Mouse (Mus musculus) heart, postnatal 14 days (tissue): ENCODE results near the gene Chrna10. TPM values are rescaled to one million over a fixed set of nuclear protein-coding genes. Genes with fewer than 3 reads are reported as not detected.

Source experiments
- DNase-seq, 2 experiments: peaks; one replicate each; pipeline ENCODE4 v3.0.0; 2021 to 2022
- intact Hi-C: fragments of 180-260 bp; cut with DNase I; formaldehyde crosslinking; loops from one replicate; pipeline ENCODE4 v1.15.1; 2025
- total RNA-seq, 2 experiments: library from RNA; stranded (reverse); gene quantifications; 2 replicates each; pipeline ENCODE4 v1.2.3; 2021

The Chrna10 gene
- total RNA-seq, 2 experiments from 2014 or later = not detected

DNA sequence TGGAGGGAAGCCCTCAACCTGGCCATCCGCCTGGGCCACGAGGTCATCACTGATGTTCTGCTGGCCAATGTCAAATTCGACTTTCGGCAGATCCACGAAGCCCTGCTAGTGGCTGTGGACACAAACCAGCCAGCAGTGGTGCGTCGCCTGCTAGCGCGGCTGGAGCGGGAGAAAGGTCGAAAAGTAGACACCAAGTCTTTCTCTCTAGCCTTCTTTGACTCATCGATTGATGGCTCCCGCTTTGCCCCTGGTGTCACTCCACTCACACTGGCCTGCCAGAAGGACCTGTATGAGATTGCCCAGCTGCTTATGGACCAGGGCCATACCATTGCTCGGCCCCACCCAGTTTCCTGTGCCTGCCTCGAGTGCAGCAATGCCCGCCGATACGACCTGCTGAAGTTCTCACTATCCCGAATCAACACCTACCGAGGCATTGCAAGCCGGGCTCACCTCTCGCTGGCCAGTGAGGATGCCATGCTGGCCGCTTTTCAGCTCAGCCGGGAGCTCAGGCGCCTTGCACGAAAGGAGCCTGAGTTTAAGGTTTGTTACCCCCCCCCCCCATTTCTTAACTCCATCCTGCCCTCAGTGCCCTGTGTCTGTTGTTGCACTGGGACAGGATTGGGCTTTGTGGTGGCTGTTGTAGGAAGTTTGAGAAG lies 32.5 kb downstream of the Chrna10 start:
- DNase-seq = no peak
- intact Hi-C loops = no loop called here

DNA sequence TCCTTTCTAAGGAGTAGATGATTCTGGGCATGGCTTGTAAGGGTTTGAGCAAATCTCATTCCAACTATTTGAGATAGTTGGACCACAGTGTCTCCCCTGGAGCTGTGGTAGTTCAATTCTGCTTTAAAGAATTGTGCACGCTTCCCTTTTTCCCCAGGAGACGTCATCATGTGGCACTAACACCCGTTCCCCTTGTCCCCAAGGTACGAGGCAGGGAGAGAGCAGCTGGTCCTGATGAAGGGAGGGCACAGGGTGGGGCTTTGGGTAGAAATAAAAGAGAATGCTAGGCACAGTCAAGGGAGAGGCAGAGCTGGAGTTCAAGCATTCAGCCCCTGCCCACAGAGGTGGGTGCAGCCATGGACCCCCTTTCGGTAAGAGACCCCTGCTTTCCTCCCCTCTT lies 33.8 kb downstream of the Chrna10 start, which contains the start of gene Trpc2:
Gene Trpc2, plus strand, starts transcription at position 301 of the 400 bp plus-strand sequence.
- no peak for DNase-seq
- intact Hi-C loops = no loop called here

DNA sequence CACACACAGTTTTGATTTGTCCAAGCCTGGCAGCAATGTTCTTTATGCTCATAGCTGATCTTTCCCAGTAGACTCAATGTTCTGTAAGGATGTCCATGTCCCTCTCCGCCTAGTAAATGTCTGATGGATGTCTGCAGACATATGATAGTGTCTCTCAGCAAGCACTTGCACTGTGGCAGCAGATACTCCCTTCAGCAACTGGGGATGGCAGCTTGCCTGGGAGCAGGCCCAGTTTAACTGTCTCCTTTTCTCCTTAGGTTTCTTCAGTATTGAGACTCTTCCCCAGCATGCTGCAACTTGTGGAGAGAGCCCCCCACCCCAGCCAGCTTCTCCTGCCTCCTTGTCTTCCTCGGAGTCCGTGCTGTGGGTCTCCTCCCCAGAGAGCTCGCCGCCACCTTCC lies 34.8 kb downstream of the Chrna10 start:
- intact Hi-C loops = no loop called here
- no peak for DNase-seq

DNA sequence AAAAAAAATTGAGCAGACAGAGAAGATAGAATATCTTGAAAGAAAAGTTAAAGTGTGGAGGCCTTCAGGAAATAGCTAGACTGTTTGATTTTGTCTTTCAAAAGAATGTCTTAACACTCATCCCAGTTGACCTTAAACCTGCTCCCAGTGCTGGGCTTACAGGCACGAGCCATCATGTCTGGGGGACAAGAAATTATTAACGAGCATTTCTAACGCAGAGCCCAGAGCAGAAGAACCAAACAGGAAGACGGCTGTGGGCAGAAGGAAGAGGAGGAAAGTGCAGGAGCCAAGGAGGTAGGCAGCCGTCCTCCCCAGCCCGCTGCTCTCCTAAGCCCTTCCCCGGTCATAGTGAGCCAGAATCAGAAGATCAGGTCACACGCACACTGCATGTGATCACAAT lies 36.3 kb downstream of the Chrna10 start:
- intact Hi-C loops = no loop called here
- no peak for DNase-seq

DNA sequence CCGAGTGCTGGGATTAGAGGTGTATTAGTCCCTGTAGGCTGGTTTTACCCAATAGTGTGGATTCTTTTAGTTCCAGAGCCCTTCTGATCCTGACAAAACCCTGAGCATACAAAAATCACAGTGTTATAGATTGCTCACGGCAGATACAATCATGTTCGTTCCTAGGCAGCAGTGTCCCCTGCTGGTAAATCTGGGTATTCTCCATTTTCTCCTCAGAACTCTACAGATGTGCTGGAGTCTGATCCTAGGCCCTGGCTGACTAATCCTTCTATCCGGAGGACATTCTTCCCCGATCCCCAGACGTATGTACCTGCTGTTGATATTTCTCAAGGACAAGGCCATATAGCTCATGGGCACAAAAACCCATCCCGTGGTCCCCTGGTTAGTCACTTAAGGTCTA lies 38.1 kb downstream of the Chrna10 start:
- DNase-seq = peak; percentile 22 to 51
- intact Hi-C loops = loop anchor here (2.0 kb wide), 2 partner anchors 160 to 426 kb away; no protein-coding TSS in a partner anchor

DNA sequence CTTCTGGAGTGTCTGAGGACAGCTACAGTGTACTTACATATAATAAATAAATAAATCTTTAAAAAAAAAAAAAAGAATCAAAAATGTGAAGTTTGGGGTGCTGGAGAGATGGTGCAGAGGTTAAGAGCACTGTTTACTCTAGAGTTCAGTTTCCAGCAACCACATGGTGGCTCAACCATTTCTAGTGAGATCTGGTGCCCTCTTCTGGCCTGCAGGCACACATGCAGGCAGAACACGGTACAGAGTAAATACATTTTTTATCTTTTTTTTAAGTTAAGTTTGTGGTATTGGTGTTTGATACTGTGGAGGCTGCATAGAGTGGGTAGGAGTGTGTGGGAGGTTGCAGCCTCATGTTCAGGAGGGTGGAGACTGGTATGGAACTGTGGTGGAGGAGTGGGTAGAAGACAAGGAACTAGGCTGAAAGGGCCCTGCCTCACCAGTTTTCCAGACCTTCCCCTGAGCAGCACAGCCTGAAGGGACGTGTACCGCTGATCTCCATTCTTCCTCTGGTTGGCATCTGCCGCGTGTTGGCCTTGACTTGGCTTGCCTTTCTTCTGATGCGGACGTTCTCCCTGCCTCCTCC lies 39.8 kb downstream of the Chrna10 start:
- intact Hi-C loops = loop anchor here (2.0 kb wide), 1 partner anchor 78 kb away; no protein-coding TSS in a partner anchor

DNA sequence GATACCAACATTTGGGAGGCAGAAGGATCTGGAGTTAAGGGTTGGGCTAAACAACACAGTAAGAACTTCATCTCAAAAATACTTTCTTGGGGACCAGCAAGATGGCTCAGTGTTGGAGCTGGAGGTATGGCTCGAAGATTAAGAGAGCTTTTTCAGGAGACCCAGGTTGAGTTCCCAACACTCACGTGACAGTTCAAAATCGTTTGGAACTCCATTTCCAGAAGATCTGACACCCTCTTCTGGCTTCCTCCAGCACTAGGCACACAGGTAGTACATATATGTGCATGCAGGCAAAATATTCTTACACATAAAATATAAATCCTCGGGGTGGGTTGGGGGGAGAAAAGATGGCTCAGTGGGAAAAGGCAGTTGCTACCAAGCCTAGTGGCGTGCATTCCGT lies 50.3 kb downstream of the Chrna10 start:
- intact Hi-C loops = no loop called here

More for the DNA sequence above, 39.8 kb downstream of the Chrna10 start:
- peak in 1 of 2 experiments; percentile 26 for DNase-seq

DNA sequence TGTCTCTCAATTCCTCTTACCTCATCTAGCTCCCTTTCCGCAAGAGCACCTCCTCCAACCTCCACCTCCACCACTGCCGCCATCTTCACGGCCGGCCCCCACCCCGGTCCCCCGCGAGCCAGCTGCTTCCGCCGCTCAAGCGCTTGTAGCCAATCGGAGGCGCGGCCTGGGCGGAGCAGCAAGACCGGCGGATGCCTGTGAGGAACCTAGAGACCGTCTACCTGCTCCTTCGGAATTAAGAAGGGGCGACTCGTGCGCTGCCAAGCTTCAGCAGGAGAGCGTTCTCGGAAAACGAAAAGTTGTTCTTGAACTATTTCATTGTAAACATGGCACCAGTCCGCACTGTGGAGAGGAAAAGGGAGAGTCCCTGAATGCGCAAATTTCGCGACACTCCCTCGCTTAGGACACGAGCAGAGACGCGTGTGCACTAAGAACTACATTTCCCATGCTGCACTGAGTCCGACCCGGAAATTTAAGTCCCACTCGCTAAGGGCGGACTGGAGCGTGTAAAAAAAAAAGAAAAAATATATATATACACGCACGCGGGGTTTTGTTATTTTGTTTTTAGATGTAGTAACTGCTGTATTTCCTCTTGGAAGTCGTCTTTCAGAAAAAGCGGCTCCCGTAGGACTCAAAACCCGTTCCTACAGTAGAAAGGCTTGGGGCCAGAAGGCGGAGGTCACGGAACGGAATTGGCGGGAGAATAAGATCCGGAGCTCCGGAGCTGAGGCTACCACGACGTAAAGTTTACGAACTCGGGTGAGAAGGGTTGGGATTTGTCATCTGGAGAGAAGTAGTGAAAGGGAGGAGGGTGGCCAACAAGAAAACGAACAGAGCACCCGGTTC lies 51.4 kb downstream of the Chrna10 start, which contains the start of the genes Rnf121, Xndc1 and Xntrpc:
Gene Rnf121, minus strand, starts transcription at position 424 of the 846 bp plus-strand sequence.
Gene Xndc1, plus strand, starts transcription at position 466 of the 846 bp plus-strand sequence.
Gene Xntrpc, plus strand, starts transcription at position 668 of the 846 bp plus-strand sequence.
- intact Hi-C loops = no loop called here
- DNase-seq = peak; percentile 92 to 93

More for the DNA sequence above, 50.3 kb downstream of the Chrna10 start:
- DNase-seq = no peak

DNA sequence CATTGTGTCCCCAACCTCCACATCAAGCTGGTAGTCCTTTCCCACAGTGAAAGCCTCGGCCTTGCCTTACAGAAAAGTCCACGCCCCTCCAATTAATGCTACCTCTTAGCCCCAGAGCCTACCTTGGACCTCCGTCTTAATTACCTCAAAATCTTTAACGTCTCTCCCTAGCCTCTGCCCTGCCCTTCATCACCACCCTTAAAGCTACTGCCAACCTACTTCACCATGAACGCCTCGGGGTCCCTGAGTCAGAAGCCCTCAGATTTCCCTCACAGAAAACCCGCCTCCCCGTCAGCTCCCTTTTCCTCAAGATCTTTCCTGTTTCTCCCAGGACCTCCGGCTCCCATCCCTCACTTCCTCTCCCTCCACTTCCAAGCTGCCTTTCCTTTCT lies 52.0 kb downstream of the Chrna10 start:
- no peak for DNase-seq
- intact Hi-C loops = no loop called here

DNA sequence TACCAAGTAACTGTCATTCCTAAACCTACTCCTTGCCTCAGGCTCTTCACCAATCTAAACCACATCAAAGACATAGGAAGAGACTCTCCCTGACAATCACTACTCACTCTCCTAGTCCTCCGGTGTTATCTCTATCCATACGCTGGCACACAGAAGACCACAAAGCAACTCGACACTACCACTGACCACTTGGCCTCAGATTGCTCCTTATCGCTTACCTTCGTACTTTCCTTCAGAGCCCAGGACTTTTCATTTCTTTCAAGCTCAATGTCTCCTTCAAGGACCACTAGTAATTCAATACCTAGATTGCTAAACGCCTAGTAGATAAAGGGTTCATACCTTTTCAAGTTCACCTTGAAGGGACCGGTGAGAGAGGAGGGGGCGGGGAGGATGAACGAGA lies 52.7 kb downstream of the Chrna10 start:
- intact Hi-C loops = no loop called here
- no peak for DNase-seq

DNA sequence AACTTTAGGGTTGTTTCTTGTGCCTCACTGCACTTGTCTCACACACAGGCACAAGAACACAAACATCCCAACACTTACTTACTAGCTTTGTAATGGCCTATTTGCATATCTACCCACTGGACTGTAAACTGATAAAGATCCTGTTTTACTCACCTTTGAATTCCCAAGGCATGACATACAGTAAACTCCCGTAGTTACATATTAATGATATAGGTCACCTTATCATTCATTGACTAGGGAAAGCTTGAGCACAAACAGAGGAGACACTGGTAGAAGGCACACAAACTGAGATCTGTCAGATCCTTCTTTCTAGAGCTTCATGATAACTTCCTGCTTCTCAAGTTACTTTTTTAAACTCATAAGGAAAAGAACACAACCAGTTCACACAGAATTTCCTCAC lies 54.4 kb downstream of the Chrna10 start:
- intact Hi-C loops = no loop called here
- no peak for DNase-seq

DNA sequence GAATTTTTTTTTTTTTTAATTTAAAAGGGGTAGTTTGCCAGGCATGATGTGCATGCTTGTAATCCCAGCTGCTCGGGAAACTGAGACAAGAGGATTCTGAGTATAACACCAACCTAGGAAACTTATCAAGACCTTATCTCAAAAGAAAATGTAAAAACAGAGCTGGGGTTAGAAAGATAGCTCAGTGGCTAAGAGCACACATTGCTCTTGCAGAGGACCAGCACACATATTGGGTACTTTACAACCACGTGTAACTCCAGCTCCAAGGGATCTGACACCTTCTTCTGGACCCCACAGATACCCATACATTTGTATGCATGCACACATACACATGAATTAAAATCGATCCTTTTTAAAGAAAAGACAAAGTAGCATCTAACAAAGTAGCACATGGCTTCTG lies 55.3 kb downstream of the Chrna10 start:
- intact Hi-C loops = no loop called here
- no peak for DNase-seq

Other genes starting within 250 kb of the Chrna10 start
- 1 to 10 TPM in 1 of 2 experiments, under 1 TPM in 1; 0.71 to 1.5 TPM for gene Folr1, start 246.0 kb downstream of the Chrna10 start, total RNA-seq
- 10 to 100 TPM; 90.2 to 100.0 TPM for gene Lamtor1, start 210.9 kb downstream of the Chrna10 start, total RNA-seq
- gene Tomt, start 210.5 kb downstream of the Chrna10 start, total RNA-seq = not detected
- gene Lrrc51, start 182.9 kb downstream of the Chrna10 start, total RNA-seq = 1 to 10 TPM; 2.9 to 3.9 TPM
- 10 to 100 TPM; 90.0 to 95.3 TPM for gene Numa1, start 182.7 kb downstream of the Chrna10 start, total RNA-seq
- gene Il18bp, start 98.1 kb downstream of the Chrna10 start, total RNA-seq = 1 to 10 TPM; 5.1 to 6.4 TPM
- 10 to 100 TPM; 19.8 to 21.5 TPM for gene Rnf121, start 51.4 kb downstream of the Chrna10 start, total RNA-seq
- gene Xndc1, start 51.3 kb downstream of the Chrna10 start, total RNA-seq = 10 to 100 TPM in 1 of 2 experiments, 1 to 10 TPM in 1; 8.9 to 10.2 TPM
- gene Xntrpc, start 51.1 kb downstream of the Chrna10 start, total RNA-seq = under 1 TPM; 0.61 to 0.84 TPM
- gene Trpc2, start 33.7 kb downstream of the Chrna10 start, total RNA-seq = under 1 TPM; 0.63 to 0.69 TPM
- 100 to 1,000 TPM; 131 to 158 TPM for gene Art1, start 15.1 kb downstream of the Chrna10 start, total RNA-seq
- 1 to 10 TPM; 4.3 to 5.4 TPM for gene Art5, start 7.3 kb downstream of the Chrna10 start, total RNA-seq
- 10 to 100 TPM; 31.9 to 34.2 TPM for gene Nup98, start 93.3 kb upstream of the Chrna10 start, total RNA-seq
- 10 to 100 TPM; 54.4 to 55.7 TPM for gene Pgap2, start 93.4 kb upstream of the Chrna10 start, total RNA-seq
- 10 to 100 TPM; 30.8 to 31.9 TPM for gene Rhog, start 139.2 kb upstream of the Chrna10 start, total RNA-seq
- gene Stim1, start 151.0 kb upstream of the Chrna10 start, total RNA-seq = 10 to 100 TPM; 25.8 to 30.2 TPM